Mouse (Mus musculus) G1E (cell line): ENCODE measurements around the gene Spock2.

Experiments
- CTCF ChIP-seq: IDR thresholded peaks from 2 replicates; pipeline ENCODE4 v1.5.1; 2012; ENCODE audit warnings: low read depth, low read length, inconsistent platforms, mixed read lengths
- GATA1 ChIP-seq: IDR thresholded peaks from 2 replicates; pipeline ENCODE4 v1.6.1; 2012; ENCODE audit warnings: borderline replicate concordance, low read length, inconsistent platforms, mixed read lengths
- TAL1 ChIP-seq: conservative IDR thresholded peaks from 2 replicates; pipeline ENCODE4 v1.6.1; 2012; ENCODE audit warnings: low read depth, low read length, inconsistent platforms, mixed read lengths

DNA sequence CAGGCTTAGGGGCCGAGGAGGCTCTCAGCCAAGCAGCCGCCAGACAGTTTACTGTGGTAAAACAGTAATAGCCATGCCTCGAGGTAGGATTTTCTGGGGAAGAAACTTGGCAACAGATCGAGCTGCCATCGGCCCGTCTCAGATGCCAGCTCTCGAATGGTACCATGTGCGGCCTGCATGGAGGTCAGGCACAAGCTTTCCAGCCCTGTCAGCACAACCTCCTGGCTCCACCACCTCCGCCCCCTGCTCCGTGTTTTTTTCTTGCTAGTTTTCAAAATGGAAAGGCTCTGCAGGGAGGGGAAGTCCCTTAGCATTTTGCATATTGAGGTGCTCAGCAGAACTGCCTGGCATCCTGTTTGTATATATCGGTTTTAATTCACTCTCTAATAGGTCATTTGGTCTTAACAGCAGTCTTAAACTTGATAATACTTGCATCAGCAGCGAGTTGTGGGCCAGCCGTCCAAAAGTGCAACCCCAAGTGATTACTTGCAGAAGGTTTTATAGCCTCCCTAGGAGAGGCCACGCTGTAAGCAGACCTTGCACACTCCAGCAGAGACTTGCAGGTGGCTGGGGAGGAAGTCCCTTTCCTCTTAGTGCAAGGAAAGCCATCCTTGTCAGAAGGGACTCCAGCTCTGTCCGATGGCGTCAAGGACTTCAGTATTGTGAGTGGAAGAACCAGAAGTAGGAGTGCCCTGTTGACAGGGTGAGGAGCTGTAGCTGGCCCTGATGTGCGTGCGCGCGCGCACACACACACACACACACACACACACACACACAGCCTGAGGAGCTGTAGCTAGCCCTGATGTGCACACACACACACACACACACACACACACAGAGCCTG lies 24.8 kb upstream of the Spock2 start:
- TF ChIP-seq TAL1 (no peak), CTCF (no peak), GATA1 (no peak)
